Mouse (Mus musculus): Measurements from ENCODE around the gene Zfp160. TPM values are rescaled to one million over a fixed set of nuclear protein-coding genes. Genes with fewer than 3 reads are reported as not detected.
A peak's percentile ranks its signal among the peaks of the same experiment; 100 is the strongest.
"Not testable (repeated sequence)": the region's sequence is repeated elsewhere in the genome, so short reads cannot be mapped to it uniquely, and the experiment has no call there.

Zfp160 gene
- 6.8 and 7.1 TPM in 2 replicates for polyA plus RNA-seq (2011; ENCODE audit: insufficient read depth, insufficient read length, low replicate concordance, missing spikeins)

DNA sequence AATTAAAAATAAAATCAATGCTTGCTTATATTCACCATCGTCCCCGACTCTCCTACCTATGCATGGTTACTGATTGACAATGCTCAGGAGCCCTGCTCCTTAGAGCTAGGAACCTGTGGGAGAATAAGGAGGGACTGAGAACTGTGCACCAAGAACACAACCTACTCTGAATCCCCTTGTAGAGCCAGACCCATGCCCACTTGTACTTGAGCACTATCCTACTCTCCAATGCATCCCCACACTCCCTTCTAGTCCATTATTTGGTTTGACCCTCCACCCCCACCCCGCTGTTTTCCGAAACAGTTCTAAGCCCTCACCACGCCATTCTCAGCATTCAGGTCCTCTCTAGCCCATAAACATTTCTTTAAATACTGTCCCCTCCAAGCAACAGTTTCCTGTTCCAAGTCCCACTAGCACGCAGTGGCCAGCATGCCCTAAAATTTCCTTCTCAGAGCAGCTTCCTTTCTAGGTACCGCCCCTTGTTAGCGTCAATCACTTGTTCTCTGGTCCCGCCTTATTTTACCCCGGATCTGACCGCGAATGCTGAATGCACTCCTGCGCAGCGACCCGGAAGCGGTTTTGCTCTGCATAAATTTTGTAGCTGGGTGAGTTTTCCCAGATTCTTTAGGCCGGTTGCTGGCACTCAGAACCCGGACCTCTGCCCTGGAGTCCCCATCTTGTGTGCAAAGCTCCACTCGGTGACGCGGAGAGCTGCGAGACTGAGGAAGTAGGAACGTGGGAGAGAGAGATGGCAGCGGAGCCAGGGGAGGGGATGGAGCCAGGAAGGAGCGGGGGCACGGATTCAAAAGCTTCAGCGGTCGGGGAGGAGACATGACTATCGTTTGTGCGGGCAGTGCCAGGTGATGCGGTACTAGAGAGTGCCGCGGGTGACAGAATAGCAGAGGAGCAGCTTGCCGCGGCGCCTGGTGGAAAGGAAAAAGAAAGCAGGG, at the start of gene Zfp160:
Gene Zfp160 (plus strand): TSS at position 522 of the 950 bp plus-strand sequence.
- 0 out of 2 replicates have a peak, but pooled peaks have one; percentile 26 for TF ChIP-seq POLR2A (IDR thresholded peaks at IDR 0.05; ENCODE audit: borderline replicate concordance, control insufficient read depth, low read depth, low read length)
- TF ChIP-seq CTCF (IDR thresholded peaks at IDR 0.05; ENCODE audit: control insufficient read depth, insufficient read depth, low read length): no peak
- 7% methylated on average over 36 of the region's 36 CpGs for WGBS
- Histone ChIP-seq H3K4me3 (replicated peaks; ENCODE audit: control insufficient read depth, low read depth, low read length) (peak within 1 kb of the TSS; percentile 98), H3K4me1 (ENCODE audit: control insufficient read depth, insufficient read depth, low read length) (peaks cover 1% of the 10 kb centered on the region; the same call in 1 of the 2 replicates), H3K27ac (ENCODE audit: control insufficient read depth, insufficient read depth, low read depth, low read length, poor library complexity) (peak within 1 kb of the TSS; percentile 79)

DNA sequence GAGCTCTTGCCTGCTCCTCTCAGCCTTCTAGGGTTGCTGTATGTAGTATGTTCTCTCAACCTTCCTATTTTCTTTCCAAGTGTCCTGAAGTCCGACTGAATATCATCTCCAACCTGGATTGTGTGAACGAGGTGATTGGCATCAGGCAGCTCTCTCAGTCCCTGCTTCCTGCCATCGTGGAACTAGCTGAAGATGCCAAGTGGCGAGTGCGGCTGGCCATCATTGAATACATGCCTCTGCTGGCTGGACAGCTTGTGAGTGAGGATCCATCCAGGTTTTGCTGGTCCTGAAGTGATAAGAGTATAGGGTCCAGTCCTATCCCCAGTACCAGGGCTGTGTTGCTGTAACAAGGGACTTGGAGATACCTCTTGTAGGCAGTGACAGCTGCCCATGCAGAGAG, 48.3 kb upstream of the Zfp160 start:
- 90% methylated on average over 5 of the region's 5 CpGs for WGBS
- Histone ChIP-seq H3K27ac (ENCODE audit: control insufficient read depth, insufficient read depth, low read depth, low read length, poor library complexity) (no peak overlapping the region), H3K4me3 (replicated peaks; ENCODE audit: control insufficient read depth, low read depth, low read length) (no peak overlapping the region), H3K4me1 (ENCODE audit: control insufficient read depth, insufficient read depth, low read length) (no peaks in the 10 kb centered on the region)
- no peak for TF ChIP-seq POLR2A (IDR thresholded peaks at IDR 0.05; ENCODE audit: borderline replicate concordance, control insufficient read depth, low read depth, low read length)

DNA sequence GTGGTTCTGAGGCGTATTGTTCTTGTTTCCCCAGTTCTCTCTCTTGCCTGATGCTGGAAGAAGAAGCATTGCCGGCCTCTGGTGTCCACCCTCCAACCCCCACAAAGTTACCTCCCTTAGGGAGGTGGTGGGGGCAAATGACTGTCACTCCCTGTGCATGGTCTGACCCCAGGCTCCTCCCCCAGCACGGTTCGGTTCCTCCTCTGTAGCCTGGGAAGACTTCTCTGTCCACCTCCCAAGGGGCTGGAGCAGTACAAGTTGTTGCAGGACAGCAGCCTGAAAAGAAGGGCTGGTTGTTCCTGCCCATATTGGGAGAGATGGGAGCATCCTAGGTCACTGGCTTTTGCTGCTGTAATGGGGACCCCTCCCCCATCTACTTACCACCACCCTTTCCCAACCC, 43.3 kb upstream of the Zfp160 start:
- WGBS: 87% methylated on average over 4 of the region's 4 CpGs
- no peak for TF ChIP-seq CTCF (IDR thresholded peaks at IDR 0.05; ENCODE audit: control insufficient read depth, insufficient read depth, low read length)
- no peak for TF ChIP-seq POLR2A (IDR thresholded peaks at IDR 0.05; ENCODE audit: borderline replicate concordance, control insufficient read depth, low read depth, low read length)
- no peaks in the 10 kb centered on the region; the same call in 1 of the 2 replicates for H3K4me1 ChIP-seq (ENCODE audit: control insufficient read depth, insufficient read depth, low read length)
- no peak overlapping the region for H3K4me3 ChIP-seq (replicated peaks; ENCODE audit: control insufficient read depth, low read depth, low read length)
- no peak overlapping the region for H3K27ac ChIP-seq (ENCODE audit: control insufficient read depth, insufficient read depth, low read depth, low read length, poor library complexity)

DNA sequence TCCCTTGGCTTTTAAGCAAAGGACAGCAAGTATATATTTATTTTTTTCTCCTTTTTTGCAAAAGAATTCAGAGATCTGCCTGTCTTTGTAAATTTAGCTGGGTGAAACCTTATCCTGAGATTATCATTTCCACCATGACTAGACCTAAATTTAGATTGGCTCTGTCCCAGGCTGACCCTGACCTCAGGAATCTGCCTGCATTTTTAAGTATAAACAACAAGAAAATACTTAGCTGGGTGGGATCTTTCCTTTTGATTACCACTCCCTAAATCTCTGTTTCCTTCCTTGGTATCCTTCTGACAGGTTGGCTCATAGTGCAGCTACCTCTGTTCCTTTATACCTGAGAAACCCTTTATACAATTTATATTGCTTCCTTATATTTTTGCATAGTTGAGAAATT, 42.0 kb upstream of the Zfp160 start:
- no peaks in the 10 kb centered on the region; the same call in 1 of the 2 replicates for H3K4me1 ChIP-seq (ENCODE audit: control insufficient read depth, insufficient read depth, low read length)
- TF ChIP-seq POLR2A (IDR thresholded peaks at IDR 0.05; ENCODE audit: borderline replicate concordance, control insufficient read depth, low read depth, low read length): no peak
- TF ChIP-seq CTCF (IDR thresholded peaks at IDR 0.05; ENCODE audit: control insufficient read depth, insufficient read depth, low read length): no peak
- H3K4me3 ChIP-seq (replicated peaks; ENCODE audit: control insufficient read depth, low read depth, low read length): no peak overlapping the region
- H3K27ac ChIP-seq (ENCODE audit: control insufficient read depth, insufficient read depth, low read depth, low read length, poor library complexity): no peak overlapping the region

DNA sequence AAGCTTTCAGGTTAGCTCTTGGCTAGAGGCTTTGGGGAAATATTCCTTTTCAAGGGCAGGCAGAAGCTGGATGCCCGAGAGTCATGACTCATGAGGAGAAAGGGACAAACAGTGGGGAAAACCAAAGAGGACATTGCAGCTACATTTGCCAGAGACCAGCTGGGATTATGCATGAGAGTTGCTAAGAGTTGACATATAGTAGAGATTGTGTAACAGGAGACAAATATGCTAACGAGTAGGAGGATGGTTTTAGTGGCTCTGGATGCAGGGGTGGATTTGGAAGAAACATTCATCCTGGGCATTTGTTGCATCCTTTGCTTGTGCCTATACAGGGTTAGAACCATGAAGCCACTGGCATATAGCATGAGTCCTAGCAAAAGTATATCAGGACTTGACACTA, 15.0 kb upstream of the Zfp160 start:
- Histone ChIP-seq H3K4me1 (ENCODE audit: control insufficient read depth, insufficient read depth, low read length) (no peaks in the 10 kb centered on the region), H3K4me3 (replicated peaks; ENCODE audit: control insufficient read depth, low read depth, low read length) (no peak overlapping the region), H3K27ac (ENCODE audit: control insufficient read depth, insufficient read depth, low read depth, low read length, poor library complexity) (no peak overlapping the region)
- WGBS: 57% methylated on average over 2 of the region's 2 CpGs
- no peak for TF ChIP-seq CTCF (IDR thresholded peaks at IDR 0.05; ENCODE audit: control insufficient read depth, insufficient read depth, low read length)
- TF ChIP-seq POLR2A (IDR thresholded peaks at IDR 0.05; ENCODE audit: borderline replicate concordance, control insufficient read depth, low read depth, low read length): no peak

DNA sequence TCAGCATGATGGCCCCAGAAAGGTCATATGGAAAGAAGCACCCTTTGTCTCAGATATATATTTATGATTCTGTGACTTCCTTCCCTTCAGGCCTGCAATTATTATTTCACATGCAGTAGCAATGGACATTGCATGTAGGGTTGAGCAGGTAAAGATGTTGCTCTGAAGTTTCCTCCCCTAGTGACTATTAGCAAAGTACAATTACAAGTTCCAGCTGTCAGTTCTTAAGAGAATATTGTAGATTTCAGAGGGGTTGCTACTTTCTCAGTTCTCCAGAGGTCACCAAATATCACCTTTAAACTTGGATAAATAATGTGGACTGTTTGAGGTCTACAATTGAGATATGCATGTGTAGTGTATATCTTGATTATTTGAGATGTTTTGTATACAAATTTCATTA, 12.3 kb upstream of the Zfp160 start, which contains the start of gene Vmn1r233:
Gene Vmn1r233 (minus strand): TSS at position 101 of the 400 bp plus-strand sequence.
- no peak within 1 kb of the TSS for H3K27ac ChIP-seq (ENCODE audit: control insufficient read depth, insufficient read depth, low read depth, low read length, poor library complexity)
- H3K4me3 ChIP-seq (replicated peaks; ENCODE audit: control insufficient read depth, low read depth, low read length): no peak within 1 kb of the TSS
- H3K4me1 ChIP-seq (ENCODE audit: control insufficient read depth, insufficient read depth, low read length): no peaks in the 10 kb centered on the region
- TF ChIP-seq CTCF (IDR thresholded peaks at IDR 0.05; ENCODE audit: control insufficient read depth, insufficient read depth, low read length): no peak
- TF ChIP-seq POLR2A (IDR thresholded peaks at IDR 0.05; ENCODE audit: borderline replicate concordance, control insufficient read depth, low read depth, low read length): no peak

DNA sequence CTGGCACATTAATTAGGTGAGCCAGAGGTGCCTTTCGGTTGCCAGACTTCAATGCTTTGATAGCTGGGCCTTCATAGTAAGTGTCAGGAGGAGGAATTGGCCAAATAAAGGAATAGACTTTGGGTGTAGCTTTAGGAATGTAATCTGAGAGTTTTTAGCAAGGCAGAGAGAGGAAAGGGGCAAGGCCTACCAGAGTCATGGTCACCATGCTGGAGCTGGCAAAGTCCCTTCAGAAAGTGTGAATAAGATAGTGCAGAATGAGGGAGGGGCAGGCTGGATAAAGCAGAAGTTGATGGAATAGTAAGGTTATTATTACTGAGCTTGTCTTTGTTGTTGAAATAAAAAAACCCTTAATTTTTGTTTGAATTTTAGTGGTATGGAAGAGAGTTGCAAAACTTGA, 1.0 kb downstream of the Zfp160 start:
- TF ChIP-seq CTCF (IDR thresholded peaks at IDR 0.05; ENCODE audit: control insufficient read depth, insufficient read depth, low read length): no peak
- no peak for TF ChIP-seq POLR2A (IDR thresholded peaks at IDR 0.05; ENCODE audit: borderline replicate concordance, control insufficient read depth, low read depth, low read length)
- WGBS: 17% methylated on average over 1 of the region's 1 CpGs
- H3K4me3 ChIP-seq (replicated peaks; ENCODE audit: control insufficient read depth, low read depth, low read length): peak overlapping the region; percentile 98
- no peak overlapping the region for H3K27ac ChIP-seq (ENCODE audit: control insufficient read depth, insufficient read depth, low read depth, low read length, poor library complexity)
- H3K4me1 ChIP-seq (ENCODE audit: control insufficient read depth, insufficient read depth, low read length): peaks cover 1% of the 10 kb centered on the region; the same call in 1 of the 2 replicates

DNA sequence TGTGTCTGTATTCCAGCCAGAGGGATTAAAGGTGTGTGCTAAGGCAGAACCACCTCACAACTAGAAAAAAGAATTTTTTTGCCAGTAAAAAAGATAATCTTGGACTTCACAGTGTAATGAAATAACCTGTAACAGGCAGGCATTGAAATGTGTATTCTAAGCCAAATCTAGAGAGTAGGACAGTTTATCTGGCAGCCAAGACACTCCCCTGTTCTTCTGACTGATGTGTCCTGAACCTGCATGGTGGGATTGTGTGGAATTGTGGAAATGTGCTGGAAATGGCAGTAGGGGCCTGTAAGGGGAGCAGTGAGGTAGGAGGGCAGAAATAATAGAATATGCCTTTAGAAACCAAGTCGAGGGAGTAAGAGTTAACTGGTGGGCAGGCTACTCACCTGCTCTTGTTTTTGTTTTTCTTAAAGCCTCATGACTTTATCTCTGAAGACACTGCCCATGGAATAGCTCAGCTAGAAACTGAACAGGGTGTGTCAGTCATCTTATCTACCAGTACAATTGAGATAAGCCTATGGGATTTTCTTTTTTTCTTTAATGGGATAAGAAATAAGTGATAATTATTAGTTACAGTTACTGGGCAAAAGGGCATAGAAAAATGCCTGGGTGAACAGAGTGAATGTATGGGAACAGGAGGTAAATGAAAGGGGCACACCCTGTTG, 9.8 kb downstream of the Zfp160 start:
- 56% methylated on average over 1 of the region's 1 CpGs for WGBS
- Histone ChIP-seq H3K4me1 (ENCODE audit: control insufficient read depth, insufficient read depth, low read length) (no peaks in the 10 kb centered on the region; the same call in 1 of the 2 replicates), H3K27ac (ENCODE audit: control insufficient read depth, insufficient read depth, low read depth, low read length, poor library complexity) (no peak overlapping the region), H3K4me3 (replicated peaks; ENCODE audit: control insufficient read depth, low read depth, low read length) (no peak overlapping the region)
- no peak for TF ChIP-seq POLR2A (IDR thresholded peaks at IDR 0.05; ENCODE audit: borderline replicate concordance, control insufficient read depth, low read depth, low read length)
- no peak for TF ChIP-seq CTCF (IDR thresholded peaks at IDR 0.05; ENCODE audit: control insufficient read depth, insufficient read depth, low read length)

DNA sequence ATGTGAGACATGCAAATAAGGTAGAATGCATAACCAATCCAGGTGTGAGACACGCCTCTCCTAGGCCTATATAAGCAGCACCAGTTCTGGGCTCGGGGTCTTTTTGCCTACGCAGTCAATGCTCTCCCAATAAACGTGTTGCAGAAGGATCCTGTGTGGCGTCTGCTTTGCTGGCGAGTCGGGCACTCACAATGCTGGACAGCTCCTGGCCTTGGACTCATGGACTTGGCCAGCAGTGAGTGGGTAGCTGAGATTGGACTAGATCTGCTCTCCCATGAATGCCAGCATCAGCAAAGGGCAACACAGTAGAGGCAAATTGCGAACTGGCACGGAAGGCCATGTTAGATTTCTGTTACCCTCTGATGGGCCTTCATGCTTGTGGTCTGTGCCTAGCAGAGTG, 39.3 kb downstream of the Zfp160 start:
- 88% methylated on average over 9 of the region's 9 CpGs for WGBS
- H3K4me3 ChIP-seq (replicated peaks; ENCODE audit: control insufficient read depth, low read depth, low read length); H3K27ac ChIP-seq (ENCODE audit: control insufficient read depth, insufficient read depth, low read depth, low read length, poor library complexity); H3K4me1 ChIP-seq (ENCODE audit: control insufficient read depth, insufficient read depth, low read length): not testable (repeated sequence)

Measured in bone marrow, adult 2 months (tissue).